ENCODE assay signal across 17 mouse cellular contexts in genomic region chr9:115660371-115660770, GRCm38 (mm10).
DNase-seq lines count a peak whose midpoint lies in the region; ATAC-seq and TF ChIP-seq lines count a peak whose summit lies in the region.
"Had no signal": no experiment of that assay in that cellular context is flagged by ENCODE, and none has a peak within 500 bp of the region (broad histone marks: within the 10 kb centered on the region; RNA-seq: fewer than 3 reads in every experiment).

No protein-coding gene starts in this region.

- no peaks in the 10 kb centered on the region for H3K9me3 ChIP-seq in intestine, embryonic 14.5 days (ENCODE audit: control insufficient read depth, low read length)
- H3K9me3 ChIP-seq in intestine, postnatal 0 days (ENCODE audit: control insufficient read depth) = no peaks in the 10 kb centered on the region
- no peaks in the 10 kb centered on the region for H3K9me3 ChIP-seq in hindbrain, embryonic 12.5 days (replicated peaks)
- H3K9me3 ChIP-seq: embryonic facial prominence, embryonic 13.5 days; forebrain, embryonic 13.5 days had no signal

- TF ChIP-seq CTCF in intestine, postnatal 0 days (IDR thresholded peaks at IDR 0.05; ENCODE audit: low read depth) = no peak

- H3K27ac ChIP-seq in intestine, embryonic 14.5 days (ENCODE audit: low read depth) = peak overlapping the region; percentile 22
- H3K27ac ChIP-seq in intestine, postnatal 0 days (ENCODE audit: low read depth, low read length) = peak overlapping the region; percentile 21; the same call in 1 of the 2 replicates
- H3K27ac ChIP-seq in hindbrain, embryonic 12.5 days = no peak overlapping the region
- H3K27ac ChIP-seq: embryonic facial prominence, embryonic 13.5 days; forebrain, embryonic 13.5 days; gastrocnemius, adult 2 months; hindbrain, embryonic 10.5 days had no signal

- H3K9ac ChIP-seq in intestine, embryonic 14.5 days (ENCODE audit: low read length) = no peak overlapping the region
- no peak overlapping the region for H3K9ac ChIP-seq in intestine, postnatal 0 days (ENCODE audit: low read depth, low read length)
- H3K9ac ChIP-seq in hindbrain, embryonic 12.5 days = no peak overlapping the region
- H3K9ac ChIP-seq: embryonic facial prominence, embryonic 13.5 days; forebrain, embryonic 13.5 days; heart, embryonic 12.5 days had no signal

- H3K4me3 ChIP-seq in intestine, embryonic 14.5 days (ENCODE audit: low read depth, low read length) = no peak overlapping the region
- H3K4me3 ChIP-seq in intestine, postnatal 0 days (ENCODE audit: low read depth, low read length) = no peak overlapping the region
- no peak overlapping the region for H3K4me3 ChIP-seq in hindbrain, embryonic 12.5 days
- H3K4me3 ChIP-seq: embryonic facial prominence, embryonic 13.5 days; forebrain, embryonic 13.5 days; gastrocnemius, adult 2 months; heart, embryonic 12.5 days; hindbrain, embryonic 10.5 days had no signal

- no peak for ATAC-seq in intestine, embryonic 14.5 days (replicated peaks; ENCODE audit: low FRiP score, low TSS enrichment, low read depth)
- peak; percentile 58 for ATAC-seq in intestine, postnatal 0 days
- no peak for ATAC-seq in hindbrain, embryonic 12.5 days (ENCODE audit: low FRiP score)
- ATAC-seq: forebrain, embryonic 13.5 days had no signal

- no peaks in the 10 kb centered on the region for H3K27me3 ChIP-seq in intestine, embryonic 14.5 days (replicated peaks; ENCODE audit: control insufficient read depth, insufficient read depth, low read length)
- H3K27me3 ChIP-seq in intestine, postnatal 0 days (replicated peaks; ENCODE audit: control insufficient read depth, insufficient read depth, low read length) = no peaks in the 10 kb centered on the region
- no peaks in the 10 kb centered on the region for H3K27me3 ChIP-seq in hindbrain, embryonic 12.5 days
- H3K27me3 ChIP-seq: embryonic facial prominence, embryonic 13.5 days; heart, embryonic 12.5 days had no signal

- H3K36me3 ChIP-seq in intestine, embryonic 14.5 days (ENCODE audit: control insufficient read depth, insufficient read depth, low read length) = no peaks in the 10 kb centered on the region
- no peaks in the 10 kb centered on the region for H3K36me3 ChIP-seq in intestine, postnatal 0 days (ENCODE audit: control insufficient read depth, insufficient read depth)
- H3K36me3 ChIP-seq in hindbrain, embryonic 12.5 days = no peaks in the 10 kb centered on the region
- H3K36me3 ChIP-seq: embryonic facial prominence, embryonic 13.5 days; heart, embryonic 12.5 days; hindbrain, embryonic 10.5 days had no signal

- H3K4me1 ChIP-seq in intestine, embryonic 14.5 days (replicated peaks; ENCODE audit: control insufficient read depth, insufficient read depth, low read length) = peaks cover 3% of the 10 kb centered on the region
- no peaks in the 10 kb centered on the region; the same call in 1 of the 2 replicates for H3K4me1 ChIP-seq in intestine, postnatal 0 days (replicated peaks; ENCODE audit: control insufficient read depth, insufficient read depth, low read length)
- peaks cover 4% of the 10 kb centered on the region; the same call in 1 of the 2 replicates for H3K4me1 ChIP-seq in hindbrain, embryonic 12.5 days
- H3K4me1 ChIP-seq: forebrain, embryonic 13.5 days had no signal

- 37% methylated on average over 1 of the region's 1 CpGs for WGBS in intestine, embryonic 14.5 days
- WGBS in intestine, postnatal 0 days = 39% methylated on average over 1 of the region's 1 CpGs
- WGBS in hindbrain, embryonic 12.5 days = 87% methylated on average over 1 of the region's 1 CpGs

- no peak overlapping the region for H3K4me2 ChIP-seq in intestine, embryonic 14.5 days (ENCODE audit: low read length)
- H3K4me2 ChIP-seq in intestine, postnatal 0 days (replicated peaks; ENCODE audit: low read depth) = no peak overlapping the region
- H3K4me2 ChIP-seq in hindbrain, embryonic 12.5 days (replicated peaks) = no peak overlapping the region
- H3K4me2 ChIP-seq: embryonic facial prominence, embryonic 13.5 days; forebrain, embryonic 13.5 days; heart, embryonic 12.5 days had no signal

- DNase-seq in kidney, adult 11 months = peak; percentile 19
- DNase-seq in kidney, postnatal 14 days = no peak
- DNase-seq in intestine, embryonic 14.5 days (ENCODE audit: low spot score) = no peak
- DNase-seq in kidney, postnatal 4 days = peak; percentile 13 to 39
- DNase-seq in adrenal gland, adult 2 months = no peak
- DNase-seq: adrenal gland, postnatal 25 days; cerebellum, adult 18-20 months; cerebellum, adult 9-11 months; cerebellum, postnatal 36 days; gastrocnemius, adult 2 months; gastrocnemius, postnatal 25 days had no signal

Comparison
In these comparisons a context has a peak if more than half of its experiments do, and no peak if none do; other contexts are left out.
1. DNase-seq: peak in kidney, adult 11 months (single experiment) and kidney, postnatal 4 days (2 of 2); none in kidney, postnatal 14 days (single experiment), intestine, embryonic 14.5 days (single experiment) and adrenal gland, adult 2 months (single experiment).